Mouse (Mus musculus): ENCODE measurements around the gene Ccr1l1. TPM values are rescaled to one million over a fixed set of nuclear protein-coding genes. Genes with fewer than 3 reads are reported as not detected.
"Not testable (repeated sequence)": the region's sequence is repeated elsewhere in the genome, so short reads cannot be mapped to it uniquely, and the experiment has no call there.

The Ccr1l1 gene
- polyA plus RNA-seq, 1 experiment from 2014 or later = not detected

DNA sequence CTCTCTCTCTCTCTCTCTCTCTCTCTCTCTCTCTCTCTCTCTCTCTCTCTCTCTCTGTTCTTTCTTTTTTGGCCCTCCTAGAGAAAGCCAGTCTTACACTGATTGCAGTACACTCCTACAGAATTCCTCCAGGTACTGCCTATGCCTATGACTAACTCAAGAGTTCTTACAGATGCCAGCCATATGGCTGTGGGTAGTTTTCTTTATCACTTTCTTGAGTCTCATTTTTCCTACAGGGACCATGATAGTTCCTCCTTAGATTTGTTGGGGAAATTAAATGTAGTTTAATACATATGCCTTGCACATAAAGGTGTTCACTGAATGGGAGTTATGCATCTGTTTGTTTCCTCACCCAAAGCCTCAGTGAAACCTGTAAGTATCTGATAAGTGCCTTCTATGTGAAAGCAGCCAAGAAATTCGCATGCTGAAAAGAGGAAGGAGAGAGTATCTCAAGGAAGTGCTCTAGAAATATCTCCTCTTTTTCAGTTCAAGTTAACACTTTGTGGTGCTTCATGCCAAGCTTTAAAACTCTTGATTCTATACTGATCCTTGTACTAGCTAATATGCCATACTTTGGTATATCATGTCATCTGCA lies 13.2 kb upstream of the Ccr1l1 start:
- H3K9ac ChIP-seq (ENCODE audit: low read depth, low read length) = no peak overlapping the region

GRCm38 (mm10) chr9:123989671-123990070 lies 11.5 kb upstream of the Ccr1l1 start:
- Histone ChIP-seq H3K4me2 (no peak overlapping the region), H3K27me3 (ENCODE audit: control insufficient read depth, insufficient read depth, low read length) (no peaks in the 10 kb centered on the region), H3K9ac (ENCODE audit: low read depth, low read length) (no peak overlapping the region), H3K9me3 (replicated peaks; ENCODE audit: control insufficient read depth, low read length) (no peaks in the 10 kb centered on the region), H3K27ac (ENCODE audit: low read depth, low read length) (no peak overlapping the region), H3K4me3 (ENCODE audit: low read depth, low read length) (no peak overlapping the region), H3K4me1 (ENCODE audit: control insufficient read depth, insufficient read depth, low read length) (no peaks in the 10 kb centered on the region), H3K36me3 (ENCODE audit: control insufficient read depth, insufficient read depth, low read length) (no peaks in the 10 kb centered on the region)
- WGBS (ENCODE audit: insufficient replicate concordance) = 78% methylated on average over 3 of the region's 3 CpGs
- no peak for ATAC-seq (replicated peaks; ENCODE audit: insufficient number of reproducible peaks, low FRiP score, low TSS enrichment)

More for the DNA sequence above, 13.2 kb upstream of the Ccr1l1 start:
- Histone ChIP-seq H3K27ac (ENCODE audit: low read depth, low read length) (no peak overlapping the region), H3K4me1 (ENCODE audit: control insufficient read depth, insufficient read depth, low read length) (no peaks in the 10 kb centered on the region), H3K27me3 (ENCODE audit: control insufficient read depth, insufficient read depth, low read length) (no peaks in the 10 kb centered on the region), H3K9me3 (replicated peaks; ENCODE audit: control insufficient read depth, low read length) (no peaks in the 10 kb centered on the region), H3K4me2 (no peak overlapping the region), H3K36me3 (ENCODE audit: control insufficient read depth, insufficient read depth, low read length) (no peaks in the 10 kb centered on the region), H3K4me3 (ENCODE audit: low read depth, low read length) (no peak overlapping the region)
- ATAC-seq (replicated peaks; ENCODE audit: insufficient number of reproducible peaks, low FRiP score, low TSS enrichment) = no peak
- 17% methylated on average over 1 of the region's 1 CpGs for WGBS (ENCODE audit: insufficient replicate concordance)

GRCm38 (mm10) chr9:123986217-123986616 lies 8.0 kb upstream of the Ccr1l1 start:
- ATAC-seq (replicated peaks; ENCODE audit: insufficient number of reproducible peaks, low FRiP score, low TSS enrichment) = no peak
- no peak overlapping the region for H3K4me3 ChIP-seq (ENCODE audit: low read depth, low read length)
- H3K27ac ChIP-seq (ENCODE audit: low read depth, low read length) = no peak overlapping the region
- no peak overlapping the region for H3K9ac ChIP-seq (ENCODE audit: low read depth, low read length)
- 79% methylated on average over 2 of the region's 2 CpGs for WGBS (ENCODE audit: insufficient replicate concordance)
- H3K27me3 ChIP-seq (ENCODE audit: control insufficient read depth, insufficient read depth, low read length) = no peaks in the 10 kb centered on the region
- H3K4me2 ChIP-seq = no peak overlapping the region
- H3K36me3 ChIP-seq (ENCODE audit: control insufficient read depth, insufficient read depth, low read length) = no peaks in the 10 kb centered on the region
- H3K9me3 ChIP-seq (replicated peaks; ENCODE audit: control insufficient read depth, low read length) = no peaks in the 10 kb centered on the region
- no peaks in the 10 kb centered on the region for H3K4me1 ChIP-seq (ENCODE audit: control insufficient read depth, insufficient read depth, low read length)

DNA sequence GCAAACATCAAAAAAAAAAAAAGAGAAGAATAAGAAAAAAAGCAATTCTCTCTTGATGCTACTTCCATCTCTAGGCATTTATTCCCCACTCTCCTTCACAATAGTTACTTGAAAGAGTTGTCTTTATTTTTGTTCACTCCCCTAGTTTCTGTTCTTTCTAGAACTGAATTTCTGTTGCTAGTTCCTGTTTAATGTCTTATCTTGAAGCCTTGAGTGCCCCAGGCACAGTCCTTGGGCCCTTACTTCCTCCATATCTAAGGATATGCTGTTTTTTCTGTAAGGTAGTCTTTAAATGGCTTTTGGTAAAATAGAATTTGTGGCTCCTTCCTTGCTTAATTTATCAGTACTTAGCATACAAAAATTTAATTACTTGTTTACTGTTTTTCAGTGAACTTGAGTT lies 6.7 kb upstream of the Ccr1l1 start:
- Histone ChIP-seq H3K4me2 (no peak overlapping the region), H3K4me1 (ENCODE audit: control insufficient read depth, insufficient read depth, low read length) (no peaks in the 10 kb centered on the region), H3K27me3 (ENCODE audit: control insufficient read depth, insufficient read depth, low read length) (no peaks in the 10 kb centered on the region), H3K4me3 (ENCODE audit: low read depth, low read length) (no peak overlapping the region), H3K9me3 (replicated peaks; ENCODE audit: control insufficient read depth, low read length) (no peaks in the 10 kb centered on the region), H3K9ac (ENCODE audit: low read depth, low read length) (no peak overlapping the region), H3K36me3 (ENCODE audit: control insufficient read depth, insufficient read depth, low read length) (no peaks in the 10 kb centered on the region), H3K27ac (ENCODE audit: low read depth, low read length) (no peak overlapping the region)
- ATAC-seq (replicated peaks; ENCODE audit: insufficient number of reproducible peaks, low FRiP score, low TSS enrichment) = no peak

GRCm38 (mm10) chr9:123982720-123983119 lies 4.5 kb upstream of the Ccr1l1 start:
- Histone ChIP-seq H3K36me3 (ENCODE audit: control insufficient read depth, insufficient read depth, low read length) (no peaks in the 10 kb centered on the region), H3K27me3 (ENCODE audit: control insufficient read depth, insufficient read depth, low read length) (no peaks in the 10 kb centered on the region), H3K27ac (ENCODE audit: low read depth, low read length) (no peak overlapping the region), H3K4me3 (ENCODE audit: low read depth, low read length) (no peak overlapping the region), H3K9me3 (replicated peaks; ENCODE audit: control insufficient read depth, low read length) (no peaks in the 10 kb centered on the region), H3K9ac (ENCODE audit: low read depth, low read length) (no peak overlapping the region), H3K4me2 (no peak overlapping the region), H3K4me1 (ENCODE audit: control insufficient read depth, insufficient read depth, low read length) (no peaks in the 10 kb centered on the region)
- ATAC-seq (replicated peaks; ENCODE audit: insufficient number of reproducible peaks, low FRiP score, low TSS enrichment) = no peak
- WGBS (ENCODE audit: insufficient replicate concordance) = 49% methylated on average over 1 of the region's 1 CpGs

DNA sequence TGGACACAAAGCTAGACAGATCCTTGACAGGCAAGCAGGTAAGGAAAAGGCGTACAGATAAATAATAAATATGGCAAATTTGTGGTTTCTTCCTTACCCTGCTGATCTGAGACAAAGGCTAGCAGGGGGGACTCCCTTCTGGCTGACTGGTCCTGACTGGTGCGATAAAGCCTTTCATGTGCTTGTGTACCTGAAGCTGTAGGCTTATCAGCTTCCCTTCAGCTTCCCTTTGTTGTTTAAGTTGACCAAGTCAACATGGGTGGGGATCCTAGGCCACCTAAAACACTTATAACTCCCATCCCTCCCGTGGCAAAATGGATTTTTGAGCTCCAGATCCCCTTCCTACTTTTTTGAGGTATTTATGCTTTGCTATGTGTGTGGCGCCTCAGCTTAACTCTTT lies 3.7 kb upstream of the Ccr1l1 start:
- no peak overlapping the region for H3K4me3 ChIP-seq (ENCODE audit: low read depth, low read length)
- ATAC-seq (replicated peaks; ENCODE audit: insufficient number of reproducible peaks, low FRiP score, low TSS enrichment) = peak; percentile 88

GRCm38 (mm10) chr9:123980858-123981475 lies 2.8 kb upstream of the Ccr1l1 start:
- not testable (repeated sequence) for H3K4me3 ChIP-seq (ENCODE audit: low read depth, low read length); H3K9ac ChIP-seq (ENCODE audit: low read depth, low read length); H3K27me3 ChIP-seq (ENCODE audit: control insufficient read depth, insufficient read depth, low read length); H3K4me1 ChIP-seq (ENCODE audit: control insufficient read depth, insufficient read depth, low read length); H3K36me3 ChIP-seq (ENCODE audit: control insufficient read depth, insufficient read depth, low read length); H3K4me2 ChIP-seq; H3K9me3 ChIP-seq (replicated peaks; ENCODE audit: control insufficient read depth, low read length); H3K27ac ChIP-seq (ENCODE audit: low read depth, low read length)
- 0 out of 2 replicates have a peak, but pooled peaks have one; percentile 40 for ATAC-seq (replicated peaks; ENCODE audit: insufficient number of reproducible peaks, low FRiP score, low TSS enrichment)
- WGBS (ENCODE audit: insufficient replicate concordance) = no CpG with 5 or more reads among the region's 3 CpGs

More for the DNA sequence above, 3.7 kb upstream of the Ccr1l1 start:
- 65% methylated on average over 4 of the region's 4 CpGs for WGBS (ENCODE audit: insufficient replicate concordance)
- Histone ChIP-seq H3K36me3 (ENCODE audit: control insufficient read depth, insufficient read depth, low read length) (no peaks in the 10 kb centered on the region), H3K27ac (ENCODE audit: low read depth, low read length) (0 out of 2 replicates have a peak overlapping the region, but pooled peaks have one; percentile 5), H3K9ac (ENCODE audit: low read depth, low read length) (no peak overlapping the region), H3K4me2 (no peak overlapping the region), H3K4me1 (ENCODE audit: control insufficient read depth, insufficient read depth, low read length) (no peaks in the 10 kb centered on the region), H3K27me3 (ENCODE audit: control insufficient read depth, insufficient read depth, low read length) (no peaks in the 10 kb centered on the region), H3K9me3 (replicated peaks; ENCODE audit: control insufficient read depth, low read length) (no peaks in the 10 kb centered on the region)

DNA sequence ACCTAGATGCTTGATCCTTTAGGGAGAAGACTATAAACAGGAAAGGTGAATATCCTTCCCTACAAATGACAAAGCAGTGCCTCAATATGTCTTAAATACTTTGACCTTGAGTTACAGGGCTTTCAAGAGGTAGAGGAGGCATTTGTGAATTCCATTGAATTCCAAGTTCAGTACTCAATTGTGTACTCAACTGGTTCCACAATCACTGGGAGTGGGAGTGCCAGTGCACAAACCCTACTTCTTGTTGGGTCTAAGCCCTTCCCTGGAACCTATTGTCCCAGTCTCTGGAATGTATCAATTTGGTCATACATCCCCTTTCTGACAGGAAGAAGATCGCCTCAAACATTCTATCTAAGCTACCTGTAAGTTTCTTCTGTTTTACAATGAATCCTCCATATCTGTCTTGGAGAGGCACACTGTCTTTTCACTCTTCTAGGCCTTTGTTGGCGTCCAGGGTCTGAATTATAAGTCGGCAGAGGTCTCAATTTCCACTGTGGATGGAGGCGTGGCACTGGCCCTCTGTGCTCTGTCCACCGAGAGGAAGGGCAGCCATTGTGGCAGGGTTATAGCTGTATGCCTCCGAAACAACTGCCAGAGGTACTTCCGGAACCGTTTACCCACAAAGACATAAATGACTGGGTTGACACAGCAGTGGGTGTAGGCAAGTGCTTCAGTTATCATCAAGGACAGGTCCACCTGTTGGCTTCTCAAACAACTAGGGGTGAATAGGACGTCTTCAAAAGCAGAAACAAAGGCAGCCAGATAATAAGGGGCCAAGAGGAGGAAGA lies 1.1 kb downstream of the Ccr1l1 start:
- no peak overlapping the region for H3K9ac ChIP-seq (ENCODE audit: low read depth, low read length)
- H3K9me3 ChIP-seq (replicated peaks; ENCODE audit: control insufficient read depth, low read length) = no peaks in the 10 kb centered on the region
- ATAC-seq (replicated peaks; ENCODE audit: insufficient number of reproducible peaks, low FRiP score, low TSS enrichment) = no peak
- H3K4me1 ChIP-seq (ENCODE audit: control insufficient read depth, insufficient read depth, low read length) = no peaks in the 10 kb centered on the region
- no peak overlapping the region for H3K27ac ChIP-seq (ENCODE audit: low read depth, low read length)
- no peaks in the 10 kb centered on the region for H3K36me3 ChIP-seq (ENCODE audit: control insufficient read depth, insufficient read depth, low read length)
- H3K4me2 ChIP-seq = no peak overlapping the region
- H3K27me3 ChIP-seq (ENCODE audit: control insufficient read depth, insufficient read depth, low read length) = no peaks in the 10 kb centered on the region
- WGBS (ENCODE audit: insufficient replicate concordance) = 75% methylated on average over 9 of the region's 9 CpGs
- no peak overlapping the region for H3K4me3 ChIP-seq (ENCODE audit: low read depth, low read length)
